Mouse (Mus musculus) heart, adult 9 months (tissue): ENCODE data around the gene Gm5901.
"Not testable (repeated sequence)": the region's sequence is repeated elsewhere in the genome, so short reads cannot be mapped to it uniquely, and the experiment has no call there.

Experiments
- DNase-seq, 2 experiments: peaks; one replicate each; pipeline ENCODE4 v3.0.0; 2022; ENCODE audit warnings: low spot score in 2 of 2

Gene Gm5901

DNA sequence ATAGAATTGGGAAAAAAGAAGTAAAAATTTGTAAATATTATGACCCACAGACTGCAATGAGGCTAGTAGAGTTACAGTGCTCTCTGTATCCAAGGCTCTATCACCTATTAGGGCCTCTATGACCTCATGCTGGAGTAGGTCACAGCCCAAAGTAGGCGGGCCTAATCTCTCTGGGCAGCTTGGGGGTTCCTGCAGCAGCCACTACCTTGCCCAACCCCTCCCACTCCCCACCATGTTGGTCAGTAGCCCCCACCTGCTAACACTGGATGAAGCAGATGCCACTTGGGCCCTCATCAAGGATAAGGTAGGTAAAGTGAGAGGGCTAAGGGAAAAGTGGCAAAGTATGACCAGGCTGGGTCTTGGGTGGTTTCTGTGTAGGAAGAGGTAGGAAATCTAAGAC lies at the start of gene Gm5901:
TSS of gene Gm5901 (plus strand) at position 173 of the 400 bp plus-strand sequence.
- no peak for DNase-seq

- DNase-seq, result no peak
These were observed 49.5 kb upstream of the Gm5901 start for GRCm38 (mm10) chr7:105325302-105325701.

- DNase-seq, result no peak
These were observed 40.8 kb upstream of the Gm5901 start, which contains the start of gene Olfr690 for GRCm38 (mm10) chr7:105334004-105334403. Gene Olfr690, minus strand, starts transcription at chr7:105334104.

- DNase-seq, result no peak
These were observed 32.7 kb upstream of the Gm5901 start, which contains the start of gene Olfr691 for GRCm38 (mm10) chr7:105342170-105342569. Gene Olfr691, minus strand, starts transcription at chr7:105342270.

DNA sequence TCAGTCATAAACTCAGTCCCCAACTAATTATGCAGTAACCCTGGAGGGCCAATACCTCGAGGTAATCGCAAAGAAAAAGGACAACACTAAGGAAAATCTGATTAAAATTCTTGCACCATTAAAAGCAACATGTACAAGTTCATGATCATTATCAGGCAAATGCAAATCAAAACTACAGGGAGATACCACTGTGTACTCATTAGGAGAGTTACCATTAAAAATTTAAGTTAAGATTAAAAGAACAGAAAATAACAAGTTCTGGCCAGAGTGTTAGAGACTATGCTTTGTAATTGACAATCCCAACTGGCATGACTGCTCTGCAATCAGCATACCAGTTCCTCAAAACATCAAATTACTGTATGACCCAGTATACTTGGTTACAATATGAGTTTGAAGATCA lies 32.1 kb upstream of the Gm5901 start:
- DNase-seq, result no peak

DNA sequence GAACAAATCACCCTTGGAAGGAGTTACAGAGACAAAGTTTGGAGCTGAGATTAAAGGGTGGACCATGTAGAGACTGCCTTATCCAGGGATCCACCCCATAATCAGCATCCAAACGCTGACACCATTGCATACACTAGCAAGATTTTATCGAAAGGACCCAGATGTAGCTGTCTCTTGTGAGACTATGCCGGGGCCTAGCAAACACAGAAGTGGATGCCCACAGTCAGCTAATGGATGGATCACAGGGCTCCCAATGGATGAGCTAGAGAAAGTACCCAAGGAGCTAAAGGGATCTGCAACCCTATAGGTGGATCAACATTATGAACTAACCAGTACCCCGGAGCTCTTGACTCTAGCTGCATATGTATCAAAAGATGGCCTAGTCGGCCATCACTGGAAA lies 18.8 kb upstream of the Gm5901 start:
- DNase-seq, result not testable (repeated sequence)

DNA sequence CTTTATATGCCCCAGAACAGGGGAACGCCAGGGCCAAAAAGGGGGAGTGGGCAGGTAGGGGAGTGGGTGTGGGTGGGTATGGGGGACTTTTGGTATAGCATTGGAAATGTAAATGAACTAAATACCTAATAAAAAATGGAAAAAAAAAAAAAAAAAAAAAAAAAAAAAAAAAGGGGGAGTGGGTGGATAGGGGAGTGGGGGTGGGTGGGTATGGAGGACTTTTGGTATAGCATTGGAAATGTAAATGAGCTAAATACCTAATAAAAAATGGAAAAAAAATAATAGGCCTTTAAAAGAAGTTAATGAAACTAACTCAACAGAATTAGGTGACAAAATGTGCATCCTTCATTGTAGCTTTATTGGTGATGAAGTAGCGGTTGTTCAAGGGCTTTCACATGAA lies 18.4 kb upstream of the Gm5901 start:
- DNase-seq, result not testable (repeated sequence)

- no peak for DNase-seq
These were observed 13.1 kb upstream of the Gm5901 start for GRCm38 (mm10) chr7:105361713-105362112.

GRCm38 (mm10) chr7:105367268-105367667 lies 7.6 kb upstream of the Gm5901 start:
- no peak for DNase-seq

- DNase-seq, result no peak
These were observed 6.9 kb upstream of the Gm5901 start, which contains the start of gene Olfr692 for GRCm38 (mm10) chr7:105367930-105368329. Gene Olfr692, plus strand, starts transcription at chr7:105368230.

- DNase-seq, result no peak
These were observed 6.3 kb upstream of the Gm5901 start for GRCm38 (mm10) chr7:105368521-105368920.

DNA sequence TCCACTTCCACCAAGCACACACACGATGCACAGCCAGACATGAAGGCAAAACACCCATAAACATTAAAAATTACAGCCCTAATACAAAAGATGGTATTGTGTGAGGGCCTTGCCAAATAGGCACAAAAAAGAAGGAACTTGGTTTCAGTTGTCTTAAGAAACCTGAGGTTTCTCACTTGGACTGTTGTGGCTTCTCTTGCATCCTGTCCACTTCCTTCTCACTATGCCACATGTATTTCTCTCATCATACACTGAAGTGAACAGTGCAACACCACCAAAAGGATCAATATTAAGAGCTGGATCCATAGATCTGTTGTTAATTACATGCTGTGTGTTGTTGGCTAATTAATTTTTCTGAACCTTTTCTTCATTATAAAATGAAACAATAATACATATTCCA lies 1.9 kb upstream of the Gm5901 start:
- no peak for DNase-seq

- peak; percentile 20 to 60 for DNase-seq
These were observed 1.3 kb upstream of the Gm5901 start for GRCm38 (mm10) chr7:105373509-105373908.

DNA sequence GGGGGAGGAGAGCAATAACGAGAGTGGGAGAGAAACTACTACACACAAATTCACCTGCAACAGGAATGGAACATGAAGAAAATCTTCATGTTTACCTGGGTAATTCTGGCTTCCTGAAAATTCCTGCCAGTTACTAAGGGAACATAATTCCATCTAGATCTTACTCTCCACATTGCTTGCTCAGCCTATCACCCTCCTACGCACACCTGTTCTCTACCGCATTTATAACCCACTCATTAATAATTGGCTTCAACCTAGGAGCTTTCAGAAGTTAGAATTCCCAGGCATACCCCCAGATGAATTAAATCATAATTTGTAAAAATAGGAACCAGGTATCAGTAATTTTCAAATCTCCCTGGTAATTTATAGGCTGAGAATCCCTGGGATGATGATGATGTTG lies 862 bp upstream of the Gm5901 start:
- DNase-seq, result no peak

- DNase-seq, result no peak
These were observed 5.5 kb downstream of the Gm5901 start for GRCm38 (mm10) chr7:105380329-105380728.

GRCm38 (mm10) chr7:105387696-105388095 lies 12.9 kb downstream of the Gm5901 start:
- DNase-seq, result no peak

DNA sequence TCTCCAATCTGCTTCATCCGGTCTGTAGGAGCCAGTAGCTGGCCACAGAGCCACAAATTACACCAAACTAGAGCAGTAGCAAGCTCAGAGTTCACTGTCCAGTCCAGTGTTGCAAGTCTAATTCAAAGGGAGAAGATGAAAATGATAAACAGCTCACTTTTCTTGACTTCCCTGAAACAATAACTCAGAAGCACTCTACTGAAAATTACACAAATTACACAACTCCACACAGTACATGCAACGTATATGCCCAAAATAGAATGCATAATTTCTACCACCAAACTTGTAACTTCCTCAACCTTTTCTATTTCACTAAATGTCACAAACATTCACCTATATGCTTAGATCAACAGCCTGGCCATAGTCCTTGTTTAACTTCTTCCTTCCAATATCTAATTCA lies 15.4 kb downstream of the Gm5901 start:
- no peak for DNase-seq

GRCm38 (mm10) chr7:105394606-105395005 lies 19.8 kb downstream of the Gm5901 start:
- DNase-seq, result no peak

GRCm38 (mm10) chr7:105395131-105395820 lies 20.4 kb downstream of the Gm5901 start:
- no peak for DNase-seq

DNA sequence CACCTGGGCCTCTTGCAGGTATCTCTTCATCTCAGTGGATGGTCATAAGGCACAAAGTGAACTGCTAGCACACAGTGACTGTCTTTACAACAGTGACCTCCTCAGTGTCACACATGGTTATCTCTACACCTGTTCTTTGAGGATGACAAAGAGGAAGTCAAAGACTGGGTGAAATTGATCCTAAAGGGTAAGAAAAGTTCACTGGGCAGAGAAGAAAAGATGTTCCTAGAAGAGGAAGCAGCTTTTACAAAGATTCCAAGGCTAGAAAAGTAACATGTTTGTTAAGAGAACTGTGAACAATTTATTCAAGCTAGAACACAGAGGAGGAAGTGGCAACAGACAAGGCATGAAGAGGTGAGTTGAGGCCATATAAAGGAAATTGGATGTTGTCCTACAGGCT lies 21.3 kb downstream of the Gm5901 start:
- DNase-seq, result no peak

DNA sequence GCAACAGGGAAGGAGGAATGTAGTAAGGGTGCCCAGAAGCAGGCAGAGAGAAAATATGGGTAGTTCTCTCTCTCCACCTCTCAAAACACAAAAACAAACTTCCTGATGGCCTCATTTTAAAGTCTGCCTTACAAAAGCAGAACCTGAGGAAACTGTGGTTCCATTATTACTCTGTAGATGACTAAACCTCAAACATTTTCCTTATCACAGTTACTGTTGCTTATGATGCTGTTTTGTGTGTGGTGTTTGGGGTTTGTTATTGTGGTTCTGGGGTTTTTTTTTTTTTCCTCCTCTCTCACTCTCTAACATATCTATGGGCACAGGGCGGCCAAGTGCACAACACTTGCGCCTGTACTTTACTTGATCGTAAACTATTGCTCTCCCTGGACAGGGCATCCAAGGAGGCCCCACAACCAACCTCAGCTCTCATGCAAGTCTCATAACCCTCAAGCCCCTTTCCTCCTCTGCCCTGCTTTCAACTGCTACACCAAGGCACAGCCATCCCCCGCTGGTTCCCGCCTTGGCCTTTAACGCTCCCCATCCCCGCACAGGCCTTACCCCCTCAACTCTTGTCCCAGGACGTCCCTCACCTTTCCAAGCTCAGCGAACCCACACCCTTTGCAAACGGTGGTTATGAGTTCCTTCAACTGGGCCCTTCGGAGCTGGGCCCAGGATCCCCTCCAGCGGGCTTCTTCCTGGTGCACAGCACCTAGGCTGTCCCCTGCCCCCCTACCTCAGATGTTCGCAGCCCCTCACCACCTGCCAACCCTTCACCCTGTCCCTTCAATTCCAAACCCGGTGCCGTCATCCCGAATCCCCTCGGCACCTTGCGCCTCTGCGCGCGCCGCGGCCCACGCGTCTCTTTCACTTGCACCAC lies 24.5 kb downstream of the Gm5901 start:
- no peak for DNase-seq

DNA sequence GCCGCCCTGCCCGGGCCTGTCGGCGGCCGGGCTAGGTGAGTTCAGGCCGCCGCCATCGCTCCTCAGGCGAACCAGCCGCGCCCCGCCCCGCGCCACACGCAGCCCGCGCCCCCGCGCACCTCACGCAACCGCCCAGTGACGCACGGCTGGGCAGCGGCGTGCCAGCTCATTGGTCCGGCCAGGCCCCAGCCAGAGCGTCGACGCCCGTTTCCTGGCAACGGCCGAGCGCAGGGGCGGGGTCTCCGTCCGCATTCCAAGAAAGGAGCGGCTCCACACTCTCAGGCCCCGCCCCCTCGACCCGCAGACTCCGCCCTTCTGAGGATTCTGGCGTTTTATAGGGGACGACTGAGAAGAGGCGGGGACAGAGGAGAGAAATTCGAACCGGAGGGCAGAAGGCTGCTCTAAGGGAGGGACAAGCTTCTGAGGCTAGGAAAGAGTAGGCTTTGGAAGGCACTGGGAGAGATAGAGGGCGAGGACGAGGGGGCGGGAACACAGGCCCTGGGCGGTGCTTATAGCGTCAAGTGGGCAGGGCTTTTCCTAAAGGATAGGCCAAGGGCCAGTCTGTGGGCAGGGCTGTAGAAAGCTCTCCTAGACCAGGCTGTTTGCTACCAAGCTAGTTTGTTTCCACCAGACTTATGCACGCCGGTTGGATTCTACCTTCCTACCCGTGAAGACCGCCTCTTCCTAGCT lies 25.2 kb downstream of the Gm5901 start, which contains the start of gene Fam160a2:
TSS of gene Fam160a2 (minus strand) at position 120 of the 690 bp plus-strand sequence.
- DNase-seq, result peak; percentile 99 to 100
